Mouse (Mus musculus): Measurements from ENCODE around the gene Flnb. TPM values are rescaled to one million over a fixed set of nuclear protein-coding genes. Genes with fewer than 3 reads are reported as not detected.
A peak's percentile ranks its signal among the peaks of the same experiment; 100 is the strongest.

Gene Flnb
- total RNA-seq, 2 experiments from 2014 or later = 16.7 to 16.9 TPM

DNA sequence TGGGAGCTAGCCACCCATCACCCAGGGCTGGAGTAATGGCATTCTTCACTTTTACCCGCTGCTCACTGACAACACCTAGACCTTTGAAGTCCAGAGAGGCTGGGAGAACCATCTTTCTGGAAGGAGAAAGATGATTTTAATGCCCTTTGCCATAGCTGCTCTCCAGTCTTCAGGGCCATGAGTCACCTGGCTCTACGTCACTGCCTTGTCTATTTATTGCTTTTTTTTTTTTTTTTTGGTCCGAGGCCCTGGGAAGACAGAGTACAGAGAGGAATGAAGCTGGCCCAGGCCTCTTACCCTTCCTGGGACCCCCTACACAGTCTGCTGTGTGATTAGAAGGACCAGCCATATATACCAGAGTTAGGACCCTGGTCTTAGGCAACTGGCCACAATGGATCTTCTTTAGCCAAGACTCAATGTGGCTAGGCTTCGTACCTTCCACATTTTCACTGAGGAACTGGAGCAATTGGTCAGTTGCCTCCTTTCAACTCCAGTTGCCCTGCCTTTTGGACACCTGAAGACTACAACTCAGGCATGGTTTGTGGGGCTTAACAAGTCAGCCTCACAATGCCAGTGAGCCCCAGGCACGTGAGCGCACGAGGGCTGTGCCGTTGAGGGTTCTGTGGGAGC is 42.9 kb downstream of the Flnb start:
- no peak for ATAC-seq (replicated peaks; ENCODE audit: poor library complexity)

DNA sequence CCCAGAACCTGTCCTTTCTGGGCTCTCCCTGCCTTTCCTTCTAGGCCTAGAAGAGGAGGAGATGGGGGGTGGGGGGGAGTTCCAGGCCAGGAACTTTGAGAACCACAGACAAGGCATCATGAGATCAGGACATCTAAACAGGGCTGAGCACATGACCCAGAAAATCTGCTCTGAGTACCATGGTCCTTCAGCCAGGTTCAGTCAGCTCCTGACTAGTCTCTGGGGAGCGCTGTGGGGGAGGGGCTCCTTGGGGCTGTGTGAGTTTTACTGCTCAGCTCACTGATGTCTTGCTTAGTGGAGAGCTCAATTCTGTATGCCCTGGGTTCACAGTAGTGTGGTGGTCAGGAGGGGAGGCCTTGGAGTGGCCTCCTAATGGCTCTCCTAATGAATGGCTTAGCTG is 43.5 kb downstream of the Flnb start:
- ATAC-seq (replicated peaks; ENCODE audit: poor library complexity) = no peak

DNA sequence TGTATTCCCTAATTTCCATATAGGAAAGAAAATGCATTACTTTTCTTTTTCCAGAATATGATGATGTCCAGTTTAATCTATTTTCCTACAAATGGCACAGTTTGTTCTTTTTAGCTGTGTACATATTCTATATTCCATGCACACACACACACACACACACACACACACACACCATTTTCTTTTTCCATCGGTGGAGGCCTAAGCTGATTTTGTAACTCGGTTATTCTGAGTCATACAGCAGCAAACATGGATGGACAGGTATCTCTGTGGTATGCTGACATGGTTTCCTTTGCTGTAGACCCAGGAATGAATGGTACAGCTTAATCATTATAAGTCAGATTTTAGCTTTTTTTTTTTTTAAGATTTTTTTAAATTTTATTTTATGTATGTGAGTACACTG is 44.5 kb downstream of the Flnb start:
- no peak for ATAC-seq (replicated peaks; ENCODE audit: poor library complexity)

DNA sequence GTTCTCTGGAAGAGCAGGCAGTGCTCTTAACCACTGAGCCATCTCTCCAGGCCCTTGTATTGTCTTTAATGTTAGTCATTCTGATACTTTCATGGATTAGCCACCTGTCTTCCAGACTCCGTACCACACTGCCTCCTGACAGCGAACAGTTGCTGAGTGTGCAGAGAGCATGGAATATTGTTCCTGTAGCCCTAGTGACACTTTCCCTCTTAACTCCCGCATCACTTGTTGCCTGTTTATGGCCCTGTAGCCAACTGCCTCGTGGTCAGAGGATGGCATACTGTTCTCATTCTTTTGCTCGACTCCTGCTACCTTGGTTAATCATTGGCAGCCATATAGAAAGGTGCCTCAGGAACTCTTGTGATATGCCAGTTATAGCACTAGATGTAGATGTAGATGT is 45.4 kb downstream of the Flnb start:
- ATAC-seq (replicated peaks; ENCODE audit: poor library complexity) = no peak

DNA sequence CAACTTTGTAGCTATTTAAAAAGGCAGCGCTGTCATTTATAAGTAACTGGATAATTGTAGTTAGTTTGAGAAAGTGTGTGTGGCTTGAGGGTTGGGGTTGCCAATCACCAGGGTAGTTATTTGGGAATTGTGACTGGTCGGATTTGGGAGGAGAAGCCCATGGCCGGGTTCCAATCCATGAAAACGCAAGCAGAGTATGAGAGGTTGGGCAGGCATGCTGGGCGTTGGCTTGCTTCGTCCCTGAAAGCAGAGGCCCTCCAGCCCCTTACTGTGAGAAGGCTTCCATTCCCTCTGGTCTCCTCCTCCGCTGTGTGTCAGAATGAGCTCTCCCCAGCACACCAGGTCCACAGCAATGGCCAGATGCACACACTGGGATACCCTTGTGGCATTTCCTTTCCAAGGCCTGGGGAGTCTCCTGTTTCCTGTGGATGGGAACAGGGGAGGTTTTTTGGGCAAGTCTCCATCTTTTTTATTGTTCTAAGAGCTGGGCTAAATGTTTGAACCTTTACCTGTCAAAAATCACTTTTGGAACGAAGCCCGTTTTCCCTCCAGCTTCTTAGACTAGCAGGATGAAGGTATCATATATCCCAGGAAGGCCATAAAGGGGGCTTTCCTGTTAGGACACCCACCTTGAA is 46.2 kb downstream of the Flnb start:
- no peak for ATAC-seq (replicated peaks; ENCODE audit: poor library complexity)

DNA sequence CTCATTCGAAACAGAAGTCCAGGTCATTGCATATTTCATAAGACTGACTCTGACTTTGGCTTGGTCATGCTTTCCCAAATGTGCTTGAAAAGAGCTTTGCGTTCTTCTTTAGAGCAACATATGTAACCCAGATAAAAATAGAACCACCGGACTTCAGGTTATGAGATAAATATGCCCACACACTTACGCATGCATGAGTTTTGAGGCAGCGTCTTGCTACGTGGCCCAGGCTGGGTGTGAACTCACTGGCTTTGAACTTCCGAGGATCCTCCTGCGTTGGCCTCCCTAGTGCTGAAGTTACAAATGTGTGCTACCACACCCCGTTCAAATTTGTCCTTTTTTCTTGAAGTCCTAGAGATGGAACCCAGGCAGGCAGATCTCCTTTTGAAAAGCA is 46.7 kb downstream of the Flnb start:
- ATAC-seq (replicated peaks; ENCODE audit: poor library complexity) = no peak

DNA sequence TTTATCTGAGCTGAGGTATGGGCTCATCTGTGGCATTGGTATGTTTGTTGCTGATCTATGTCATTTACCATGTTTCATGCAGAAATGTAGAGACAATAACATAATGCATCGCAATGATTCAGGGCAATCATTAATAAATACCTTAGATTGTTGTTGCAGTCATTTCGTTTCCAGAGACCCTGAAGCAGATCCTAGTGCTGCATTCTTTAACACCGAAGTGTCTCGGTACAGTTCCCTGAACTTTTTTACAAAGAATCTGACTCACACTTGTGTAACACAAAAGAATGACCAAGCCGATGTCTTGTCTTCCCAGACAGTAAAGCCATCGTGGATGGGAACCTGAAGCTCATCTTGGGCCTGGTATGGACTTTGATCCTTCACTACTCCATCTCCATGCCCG is 49.5 kb downstream of the Flnb start:
- no peak for ATAC-seq (replicated peaks; ENCODE audit: poor library complexity)

DNA sequence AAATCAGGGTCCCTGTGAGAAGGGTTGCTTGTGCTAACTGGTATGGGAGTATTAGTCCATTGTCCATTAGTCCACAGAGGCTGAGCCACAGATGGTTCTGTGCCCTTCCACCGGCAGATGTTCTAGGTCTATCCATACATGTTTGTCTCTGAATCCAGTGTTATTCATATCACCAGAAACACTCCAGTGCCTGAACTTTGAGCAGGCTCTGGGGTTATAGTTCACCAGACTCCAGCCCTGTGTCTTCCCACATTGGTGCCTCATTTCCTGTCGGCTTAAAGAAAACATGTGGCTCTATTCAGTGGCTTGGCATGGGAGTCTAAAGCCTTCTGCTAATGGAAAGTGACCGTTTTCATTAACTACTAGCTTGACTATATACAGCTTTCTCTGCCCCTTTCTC is 50.1 kb downstream of the Flnb start:
- ATAC-seq (replicated peaks; ENCODE audit: poor library complexity) = no peak

DNA sequence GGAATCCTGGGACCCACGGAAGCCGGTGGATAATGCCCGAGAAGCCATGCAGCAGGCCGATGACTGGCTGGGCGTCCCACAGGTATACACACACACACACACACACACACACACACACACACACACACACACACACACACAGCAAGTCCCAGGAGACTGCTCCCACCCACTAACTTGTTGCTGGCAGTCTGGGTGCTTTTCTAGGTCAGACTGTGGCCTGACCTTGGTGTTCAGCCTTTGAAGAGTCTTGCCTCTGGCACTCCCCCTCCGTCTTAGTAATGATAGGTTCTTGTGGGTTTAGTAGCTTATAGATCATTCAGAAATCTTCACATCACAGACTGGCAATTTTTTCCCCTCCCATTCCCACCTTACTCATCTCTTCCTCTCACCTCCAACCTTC is 52.0 kb downstream of the Flnb start:
- ATAC-seq (replicated peaks; ENCODE audit: poor library complexity) = no peak

DNA sequence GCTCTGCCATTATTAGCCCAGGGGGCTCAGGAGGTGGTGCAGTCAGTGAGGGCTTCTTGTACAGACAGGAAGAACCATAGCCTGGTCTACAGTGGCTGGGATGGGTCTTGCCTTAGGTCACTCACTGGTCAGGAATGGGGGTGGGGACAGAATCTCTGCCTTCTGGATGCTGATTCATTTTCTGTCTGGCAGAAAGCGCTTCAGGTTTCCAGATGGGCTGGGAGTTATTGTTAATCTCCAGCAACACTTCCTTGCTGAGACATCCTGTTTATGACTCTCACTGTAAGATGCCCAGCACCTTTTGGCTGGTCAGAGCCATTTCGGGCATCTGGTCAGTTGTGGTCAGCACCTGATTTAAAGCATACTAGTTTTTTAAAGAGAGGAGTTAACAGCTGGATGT is 55.8 kb downstream of the Flnb start:
- no peak for ATAC-seq (replicated peaks; ENCODE audit: poor library complexity)

DNA sequence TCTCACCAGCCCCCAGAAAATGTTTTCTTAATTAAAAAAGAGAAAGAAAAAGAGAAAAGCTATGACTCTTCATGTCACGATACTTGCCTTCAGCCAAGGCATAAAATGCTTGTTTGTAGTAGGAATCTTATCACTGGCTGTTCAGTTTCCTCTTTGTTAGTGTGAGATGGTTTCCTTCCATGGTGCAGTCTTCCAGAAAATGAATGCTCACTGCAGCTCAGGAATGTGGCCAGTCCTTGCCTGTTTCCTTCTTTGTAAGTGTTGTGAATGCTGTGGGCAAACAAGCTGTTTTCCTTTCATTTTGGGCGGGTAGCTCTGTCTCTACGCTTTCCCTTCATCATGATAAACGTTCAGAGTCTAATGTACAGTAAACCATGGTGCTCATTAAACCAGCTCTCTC is 56.7 kb downstream of the Flnb start:
- ATAC-seq (replicated peaks; ENCODE audit: poor library complexity) = no peak

DNA sequence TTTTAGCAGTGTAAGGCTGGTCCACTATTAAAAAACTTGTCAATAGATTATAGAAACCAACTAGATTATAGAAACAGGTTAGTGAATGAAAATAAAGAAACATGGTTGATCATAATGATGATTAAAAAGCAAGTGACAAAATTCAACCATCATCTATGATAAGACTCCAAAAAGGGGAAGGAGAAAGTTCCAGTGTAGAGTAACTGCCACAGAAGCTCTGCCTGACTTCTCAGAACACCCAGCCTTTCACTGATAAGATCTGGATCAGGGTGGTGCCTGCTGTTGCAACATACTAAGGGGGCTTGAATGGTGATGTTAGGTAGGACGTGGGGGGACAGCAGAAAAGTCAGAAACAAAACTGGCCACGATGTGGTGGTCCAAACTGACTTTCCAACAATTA is 60.2 kb downstream of the Flnb start:
- ATAC-seq (replicated peaks; ENCODE audit: poor library complexity) = peak; percentile 65

DNA sequence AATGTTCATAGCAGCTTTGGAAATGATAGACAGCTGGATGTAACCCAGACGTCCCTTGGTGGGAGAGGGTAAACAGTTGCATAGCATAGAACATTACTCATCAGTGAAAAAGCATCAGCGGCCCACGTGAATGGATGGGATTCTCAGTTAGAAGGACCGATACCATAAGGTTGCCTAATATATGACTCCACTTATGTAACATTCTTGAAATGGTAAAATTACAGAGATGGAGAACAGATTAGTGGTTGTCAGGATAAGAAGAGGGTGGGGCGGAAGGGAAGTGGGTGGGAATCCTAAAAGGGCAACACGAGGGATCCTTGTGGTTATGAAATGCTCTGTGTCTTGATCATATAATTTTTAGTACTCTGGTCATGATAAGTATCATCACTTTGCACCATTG is 62.6 kb downstream of the Flnb start:
- peak; percentile 70 for ATAC-seq (replicated peaks; ENCODE audit: poor library complexity)

DNA sequence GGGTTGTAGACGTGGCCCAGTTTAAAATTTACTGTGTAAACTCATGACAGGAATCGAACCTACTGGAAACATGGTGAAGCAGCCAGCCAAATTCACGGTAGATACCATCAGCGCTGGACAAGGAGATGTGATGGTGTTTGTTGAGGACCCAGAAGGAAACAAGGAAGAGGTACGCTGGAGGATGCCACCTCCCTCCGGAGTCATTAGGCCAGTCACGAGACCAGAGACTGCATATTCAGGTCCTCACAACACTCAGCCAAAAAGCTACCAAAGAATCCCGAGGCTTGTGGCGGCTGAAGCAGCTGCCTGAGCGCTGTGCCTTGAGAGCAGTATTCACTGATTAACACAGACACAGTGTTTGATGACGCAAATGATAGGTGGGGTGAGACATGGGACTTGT is 63.8 kb downstream of the Flnb start:
- no peak for ATAC-seq (replicated peaks; ENCODE audit: poor library complexity)

DNA sequence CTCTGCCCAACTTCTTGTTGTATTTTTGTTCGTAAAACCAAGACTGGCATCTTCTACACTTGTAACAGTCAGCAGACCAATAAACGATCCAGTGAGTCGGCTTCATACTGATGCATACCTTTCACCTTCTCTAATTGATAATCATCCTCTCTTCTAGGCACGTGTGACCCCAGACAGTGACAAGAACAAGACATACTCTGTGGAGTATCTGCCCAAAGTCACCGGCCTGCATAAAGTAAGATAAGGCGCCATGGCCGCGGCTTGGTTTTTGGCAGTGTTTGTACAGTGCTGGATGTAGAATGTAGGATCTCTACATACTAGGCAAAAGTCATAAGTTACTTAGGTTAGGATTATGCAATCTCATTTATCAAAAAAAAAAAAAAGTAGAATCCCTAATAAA is 64.3 kb downstream of the Flnb start:
- ATAC-seq (replicated peaks; ENCODE audit: poor library complexity) = peak; percentile 32; the same call in 1 of the 2 replicates

DNA sequence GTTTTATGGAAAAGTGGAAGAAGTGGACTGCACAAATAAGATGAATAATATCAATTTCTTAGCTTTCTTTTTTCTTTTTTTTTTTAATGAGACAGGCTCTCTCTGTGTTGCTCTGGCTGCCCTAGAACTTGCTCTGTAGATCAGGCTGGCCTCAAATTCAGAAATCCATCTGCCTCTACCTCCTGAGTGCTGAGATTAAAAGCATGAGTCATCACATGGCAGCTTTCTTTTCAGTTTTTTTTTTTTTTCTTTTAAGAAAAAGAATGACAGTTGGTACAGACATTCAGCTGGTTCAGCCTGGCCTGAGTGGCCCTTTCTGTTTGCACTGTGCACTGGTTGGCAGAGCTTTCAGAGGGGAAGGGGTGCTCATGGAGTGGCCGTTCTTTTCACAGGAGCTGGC is 66.4 kb downstream of the Flnb start:
- no peak for ATAC-seq (replicated peaks; ENCODE audit: poor library complexity)

DNA sequence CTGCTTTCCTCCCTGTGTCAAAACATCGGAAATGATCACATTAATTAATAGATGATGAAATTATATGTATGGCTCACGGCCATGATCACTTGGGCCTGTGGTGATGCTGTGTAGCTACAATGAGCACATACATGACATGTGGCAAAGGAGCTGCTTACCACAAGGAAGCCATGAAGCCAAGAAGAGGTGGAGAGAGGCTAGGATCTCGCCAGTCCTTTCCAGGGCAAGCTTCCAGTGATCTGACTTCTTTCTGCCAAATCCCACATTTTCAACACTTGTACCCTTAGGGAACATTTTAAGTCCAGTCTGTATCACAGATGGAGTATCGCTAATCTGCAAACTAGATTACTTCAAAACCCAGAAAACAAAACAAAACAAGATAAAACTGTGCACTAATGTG is 67.1 kb downstream of the Flnb start:
- no peak for ATAC-seq (replicated peaks; ENCODE audit: poor library complexity)

DNA sequence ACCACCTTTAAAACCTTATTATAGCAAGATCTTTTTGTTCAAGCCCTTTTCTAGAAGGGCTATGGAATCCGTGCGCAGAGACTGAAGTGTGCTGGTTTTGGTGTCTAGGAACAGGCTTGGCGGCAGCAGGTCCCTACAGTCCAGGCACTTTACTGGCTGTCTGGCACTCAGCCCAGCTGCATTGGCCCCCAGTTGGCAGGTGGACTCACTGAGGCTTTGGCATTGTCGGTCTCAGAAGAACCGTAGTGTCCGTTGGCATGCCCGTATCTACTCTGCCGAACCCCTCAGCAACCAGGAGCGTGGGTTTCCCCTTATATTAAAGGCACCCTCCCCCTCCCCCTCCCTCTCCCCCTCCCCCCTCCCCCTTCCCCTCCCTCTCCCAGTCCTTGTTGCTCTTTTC is 67.8 kb downstream of the Flnb start:
- no peak for ATAC-seq (replicated peaks; ENCODE audit: poor library complexity)

DNA sequence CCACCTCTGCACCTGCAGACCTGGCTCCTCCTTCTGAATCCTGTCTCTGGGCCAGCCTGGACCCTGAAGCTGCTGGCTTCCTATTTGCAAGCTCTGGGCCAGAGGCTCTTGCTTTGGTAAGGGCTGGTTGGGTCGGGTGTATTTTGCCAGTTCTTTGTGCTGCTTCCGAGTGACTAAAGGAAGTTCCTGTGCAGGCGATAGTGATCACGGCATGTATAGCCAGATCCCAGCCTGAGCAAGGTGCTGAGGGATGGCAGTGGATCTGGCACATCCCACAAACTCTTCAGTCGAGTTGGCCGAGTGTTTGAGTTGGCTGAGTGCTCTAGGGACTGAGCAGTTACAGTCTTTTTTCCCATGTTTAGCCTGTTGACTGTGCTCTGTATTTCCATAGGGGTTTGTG is 68.3 kb downstream of the Flnb start:
- no peak for ATAC-seq (replicated peaks; ENCODE audit: poor library complexity)

DNA sequence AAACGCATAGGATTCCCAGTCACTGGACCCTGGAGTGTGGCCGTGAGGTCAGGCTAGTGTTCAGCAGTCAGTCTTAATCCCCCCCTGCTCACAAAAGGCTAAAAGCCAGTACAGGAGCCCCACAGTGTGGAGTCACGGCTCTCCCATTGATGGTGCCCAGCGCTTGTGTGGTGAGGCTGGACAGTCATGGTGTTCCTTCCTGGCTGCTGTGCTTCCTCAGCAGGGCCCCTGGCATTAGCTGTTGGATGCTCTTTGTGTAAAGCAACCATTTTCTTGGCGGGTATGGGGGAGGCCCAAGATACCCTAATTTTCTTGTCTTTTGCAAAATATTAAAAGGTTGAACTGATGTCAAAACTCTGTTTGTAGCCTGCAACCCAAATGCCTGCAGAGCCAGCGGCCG is 69.4 kb downstream of the Flnb start:
- ATAC-seq (replicated peaks; ENCODE audit: poor library complexity) = no peak

DNA sequence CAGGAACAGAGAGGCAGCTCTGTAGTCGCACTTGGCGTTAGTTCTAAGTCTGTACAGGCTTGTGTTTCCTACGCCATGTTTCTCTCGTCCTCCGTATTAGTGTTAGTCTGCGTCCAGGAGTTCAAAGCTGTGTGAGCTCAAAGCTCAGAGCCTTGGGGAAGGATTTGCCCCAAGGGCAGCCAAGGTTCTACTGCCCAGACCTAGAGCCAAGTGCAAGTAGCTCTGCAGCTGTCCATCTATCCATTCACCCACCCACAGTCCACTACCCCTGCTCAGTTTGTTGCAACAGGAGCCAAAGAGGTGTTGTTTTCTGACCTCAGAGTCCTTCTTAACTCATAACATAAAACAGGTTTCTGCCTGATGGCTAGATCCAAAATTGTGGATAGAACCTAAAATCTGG is 70.5 kb downstream of the Flnb start:
- no peak for ATAC-seq (replicated peaks; ENCODE audit: poor library complexity)

DNA sequence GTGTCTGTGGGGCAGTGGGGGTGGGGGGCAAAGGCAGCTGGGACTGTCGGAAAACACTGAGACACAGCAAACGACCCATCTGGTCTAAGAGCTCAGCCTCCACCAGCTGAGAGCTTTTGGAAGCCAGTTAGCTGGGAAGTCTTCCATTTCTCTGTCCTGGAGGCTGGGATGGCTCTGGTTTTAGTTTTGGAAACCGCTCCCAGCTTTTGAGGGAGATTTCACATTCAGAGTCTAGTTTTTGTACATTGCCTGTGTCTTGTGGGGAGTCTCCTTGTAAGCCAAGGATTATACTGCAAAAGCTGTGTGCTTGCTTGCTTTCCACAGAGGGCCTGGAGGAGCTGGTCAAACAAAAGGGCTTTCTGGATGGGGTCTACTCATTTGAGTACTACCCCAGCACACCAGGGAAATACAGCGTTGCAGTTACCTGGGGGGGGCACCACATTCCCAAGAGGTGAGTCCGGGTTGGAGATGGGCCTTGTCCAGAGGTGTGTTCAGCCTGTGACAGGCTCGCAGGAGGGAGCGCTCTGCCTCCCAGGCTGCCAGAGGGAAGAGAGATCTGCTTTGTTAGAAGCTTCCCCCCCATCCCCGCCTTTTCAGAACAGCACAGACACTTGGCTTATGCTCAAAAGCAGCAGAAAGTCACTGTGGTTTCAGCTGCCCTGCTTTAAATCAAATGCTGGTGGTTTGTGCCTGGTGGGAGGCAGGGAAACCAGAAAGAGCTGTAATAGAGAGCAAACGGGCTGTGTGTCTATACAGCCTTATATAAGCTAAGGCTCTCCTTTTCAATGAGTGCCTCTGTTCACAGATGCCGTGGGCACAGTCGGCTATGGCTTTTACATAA is 71.3 kb downstream of the Flnb start:
- ATAC-seq (replicated peaks; ENCODE audit: poor library complexity) = peak; percentile 64

All from megakaryocyte progenitor cell, adult 5-6 weeks (primary cell).